Mouse (Mus musculus): Measurements from ENCODE around the gene Rhot1. TPM values are rescaled to one million over a fixed set of nuclear protein-coding genes. Genes with fewer than 3 reads are reported as not detected.
A peak's percentile ranks its signal among the peaks of the same experiment; 100 is the strongest.
"Not testable (repeated sequence)": the region's sequence is repeated elsewhere in the genome, so short reads cannot be mapped to it uniquely, and the experiment has no call there.

Gene Rhot1
- total and polyA plus RNA-seq, 3 experiments, result 38.7 to 60.7 (median 57.2) TPM

- peaks cover 8% of the 10 kb centered on the region; the same call in 1 of the 2 replicates for H3K36me3 ChIP-seq (ENCODE audit: control insufficient read depth, insufficient read depth, low read length)
- no peaks in the 10 kb centered on the region for H3K27me3 ChIP-seq (ENCODE audit: control insufficient read depth, insufficient read depth, low read length)
- no peak for DNase-seq
- H3K79me2 ChIP-seq (replicated peaks; ENCODE audit: control insufficient read depth, insufficient read depth, low read length), result peaks cover 3% of the 10 kb centered on the region
- intact Hi-C loops (cut with DNase I), result no loop called here
- peak overlapping the region; percentile 79 for H3K4me3 ChIP-seq
- peak overlapping the region; percentile 97 for H3K27ac ChIP-seq
- 20% methylated on average over 6 of the region's 6 CpGs for WGBS
- peaks cover 1% of the 10 kb centered on the region; the same call in 1 of the 2 replicates for H3K4me1 ChIP-seq (ENCODE audit: control insufficient read depth, insufficient read depth, low read length)
- H3K9ac ChIP-seq (ENCODE audit: low read depth, low read length), result 0 out of 2 replicates have a peak overlapping the region, but pooled peaks have one; percentile 2
- TF ChIP-seq POLR2A (IDR thresholded peaks at IDR 0.05; ENCODE audit: insufficient read depth, low read depth, low read length) (no peak), CTCF (IDR thresholded peaks at IDR 0.05) (no peak), EP300 (IDR thresholded peaks at IDR 0.05; ENCODE audit: insufficient read depth, low read depth, low read length) (no peak)
These were observed 1.5 kb downstream of the Rhot1 start for GRCm38 (mm10) chr11:80210321-80210720.

- intact Hi-C loops (cut with DNase I), result no loop called here
- Histone ChIP-seq H3K4me1 (ENCODE audit: control insufficient read depth, insufficient read depth, low read length) (peaks cover 1% of the 10 kb centered on the region; the same call in 1 of the 2 replicates), H3K9ac (ENCODE audit: low read depth, low read length) (no peak overlapping the region), H3K27ac (no peak overlapping the region), H3K79me2 (replicated peaks; ENCODE audit: control insufficient read depth, insufficient read depth, low read length) (peaks cover 6% of the 10 kb centered on the region), H3K27me3 (ENCODE audit: control insufficient read depth, insufficient read depth, low read length) (no peaks in the 10 kb centered on the region), H3K36me3 (ENCODE audit: control insufficient read depth, insufficient read depth, low read length) (peaks cover 13% of the 10 kb centered on the region), H3K4me3 (no peak overlapping the region)
- 90% methylated on average over 2 of the region's 2 CpGs for WGBS
- TF ChIP-seq EP300 (IDR thresholded peaks at IDR 0.05; ENCODE audit: insufficient read depth, low read depth, low read length) (no peak), POLR2A (IDR thresholded peaks at IDR 0.05; ENCODE audit: insufficient read depth, low read depth, low read length) (no peak), CTCF (IDR thresholded peaks at IDR 0.05) (no peak)
- no peak for DNase-seq
These were observed 3.5 kb downstream of the Rhot1 start for GRCm38 (mm10) chr11:80212282-80212681.

- H3K4me3 ChIP-seq, result no peak overlapping the region
These were observed 6.5 kb downstream of the Rhot1 start for GRCm38 (mm10) chr11:80215291-80215690.

GRCm38 (mm10) chr11:80218657-80219293 lies 10.0 kb downstream of the Rhot1 start:
- no peaks in the 10 kb centered on the region for H3K27me3 ChIP-seq (ENCODE audit: control insufficient read depth, insufficient read depth, low read length)
- intact Hi-C loops (cut with DNase I), result no loop called here
- 56% methylated on average over 11 of the region's 11 CpGs for WGBS
- peak overlapping the region; percentile 19; the same call in 1 of the 2 replicates for H3K9ac ChIP-seq (ENCODE audit: low read depth, low read length)
- H3K27ac ChIP-seq, result no peak overlapping the region; the same call in 1 of the 2 replicates
- H3K4me3 ChIP-seq, result no peak overlapping the region
- peaks cover 7% of the 10 kb centered on the region; the same call in 1 of the 2 replicates for H3K79me2 ChIP-seq (replicated peaks; ENCODE audit: control insufficient read depth, insufficient read depth, low read length)
- TF ChIP-seq CTCF (IDR thresholded peaks at IDR 0.05), result no peak
- no peak for TF ChIP-seq EP300 (IDR thresholded peaks at IDR 0.05; ENCODE audit: insufficient read depth, low read depth, low read length)
- TF ChIP-seq POLR2A (IDR thresholded peaks at IDR 0.05; ENCODE audit: insufficient read depth, low read depth, low read length), result no peak
- peaks cover 3% of the 10 kb centered on the region for H3K4me1 ChIP-seq (ENCODE audit: control insufficient read depth, insufficient read depth, low read length)
- DNase-seq, result peak in 1 of 2 experiments; percentile 14
- peaks cover 8% of the 10 kb centered on the region for H3K36me3 ChIP-seq (ENCODE audit: control insufficient read depth, insufficient read depth, low read length)

More at GRCm38 (mm10) chr11:80215291-80215690, 6.5 kb downstream of the Rhot1 start:
- intact Hi-C loops (cut with DNase I), result no loop called here
- H3K36me3 ChIP-seq (ENCODE audit: control insufficient read depth, insufficient read depth, low read length), result peaks cover 13% of the 10 kb centered on the region
- WGBS, result 83% methylated on average over 3 of the region's 3 CpGs
- no peak for DNase-seq
- no peak overlapping the region for H3K27ac ChIP-seq
- no peak overlapping the region for H3K9ac ChIP-seq (ENCODE audit: low read depth, low read length)
- H3K79me2 ChIP-seq (replicated peaks; ENCODE audit: control insufficient read depth, insufficient read depth, low read length), result peaks cover 11% of the 10 kb centered on the region
- peaks cover 4% of the 10 kb centered on the region for H3K4me1 ChIP-seq (ENCODE audit: control insufficient read depth, insufficient read depth, low read length)
- TF ChIP-seq CTCF (IDR thresholded peaks at IDR 0.05), result no peak
- TF ChIP-seq EP300 (IDR thresholded peaks at IDR 0.05; ENCODE audit: insufficient read depth, low read depth, low read length), result no peak
- no peak for TF ChIP-seq POLR2A (IDR thresholded peaks at IDR 0.05; ENCODE audit: insufficient read depth, low read depth, low read length)
- H3K27me3 ChIP-seq (ENCODE audit: control insufficient read depth, insufficient read depth, low read length), result no peaks in the 10 kb centered on the region

- H3K27me3 ChIP-seq (ENCODE audit: control insufficient read depth, insufficient read depth, low read length); H3K4me3 ChIP-seq; H3K36me3 ChIP-seq (ENCODE audit: control insufficient read depth, insufficient read depth, low read length); H3K27ac ChIP-seq; H3K79me2 ChIP-seq (replicated peaks; ENCODE audit: control insufficient read depth, insufficient read depth, low read length); H3K4me1 ChIP-seq (ENCODE audit: control insufficient read depth, insufficient read depth, low read length); intact Hi-C loops (cut with DNase I); H3K9ac ChIP-seq (ENCODE audit: low read depth, low read length); DNase-seq: not testable (repeated sequence)
- 74% methylated on average over 5 of the region's 5 CpGs for WGBS
These were observed 21.2 kb downstream of the Rhot1 start for GRCm38 (mm10) chr11:80230066-80230465.

- no peak for TF ChIP-seq EP300 (IDR thresholded peaks at IDR 0.05; ENCODE audit: insufficient read depth, low read depth, low read length)
- TF ChIP-seq CTCF (IDR thresholded peaks at IDR 0.05), result no peak
- no peak for TF ChIP-seq POLR2A (IDR thresholded peaks at IDR 0.05; ENCODE audit: insufficient read depth, low read depth, low read length)
- Histone ChIP-seq H3K36me3 (ENCODE audit: control insufficient read depth, insufficient read depth, low read length) (no peaks in the 10 kb centered on the region; the same call in none of the 2 replicates), H3K79me2 (replicated peaks; ENCODE audit: control insufficient read depth, insufficient read depth, low read length) (no peaks in the 10 kb centered on the region), H3K4me1 (ENCODE audit: control insufficient read depth, insufficient read depth, low read length) (no peaks in the 10 kb centered on the region), H3K27me3 (ENCODE audit: control insufficient read depth, insufficient read depth, low read length) (no peaks in the 10 kb centered on the region), H3K27ac (no peak overlapping the region), H3K9ac (ENCODE audit: low read depth, low read length) (no peak overlapping the region), H3K4me3 (no peak overlapping the region)
- 67% methylated on average over 3 of the region's 3 CpGs for WGBS
- DNase-seq, result no peak
- intact Hi-C loops (cut with DNase I), result no loop called here
These were observed 28.5 kb downstream of the Rhot1 start for GRCm38 (mm10) chr11:80237278-80237677.

All from heart, adult 2 months (tissue).